Mouse (Mus musculus) retina, embryonic 14.5 days (tissue): ENCODE measurements at regions not wholly inside any gene's neighbourhood (a gene's known extent, or its start where the extent isn't known, plus 50 kb on each side); places are given as distances from the start of the nearest gene placed in this dataset.

ENCODE experiments used
- DNase-seq: peaks from one replicate; pipeline ENCODE4 v3.0.0-alpha.2; 2015; ENCODE audit warnings: low spot score

- DNase-seq, result no peak
These were observed 647.5 kb downstream of the Kcnj3 start for GRCm38 (mm10) chr2:56083226-56083625.

GRCm38 (mm10) chr2:56109531-56109930 is 673.8 kb downstream of the Kcnj3 start:
- peak; percentile 73 for DNase-seq

GRCm38 (mm10) chr2:56109975-56110374 is 674.2 kb downstream of the Kcnj3 start:
- no peak for DNase-seq

- DNase-seq, result peak; percentile 81
These were observed 678.7 kb downstream of the Kcnj3 start for GRCm38 (mm10) chr2:56114469-56114868.

GRCm38 (mm10) chr2:56119368-56119767 is 683.6 kb downstream of the Kcnj3 start:
- DNase-seq, result peak; percentile 94

GRCm38 (mm10) chr2:56147107-56147615 is 711.4 kb downstream of the Kcnj3 start:
- DNase-seq, result no peak

- no peak for DNase-seq
These were observed 760.7 kb downstream of the Kcnj3 start for GRCm38 (mm10) chr2:56196449-56196848.

- DNase-seq, result peak; percentile 43
These were observed 791.7 kb downstream of the Kcnj3 start for GRCm38 (mm10) chr2:56227476-56227875.

GRCm38 (mm10) chr2:56233042-56233441 is 797.3 kb downstream of the Kcnj3 start:
- no peak for DNase-seq

GRCm38 (mm10) chr2:56257044-56257954 is 821.5 kb downstream of the Kcnj3 start:
- DNase-seq, result peak; percentile 80

- no peak for DNase-seq
These were observed 818.9 kb downstream of the Nr4a2 start for GRCm38 (mm10) chr2:56304920-56305319.

GRCm38 (mm10) chr2:56321692-56322091 is 802.1 kb downstream of the Nr4a2 start:
- DNase-seq, result no peak

- DNase-seq, result no peak
These were observed 801.3 kb downstream of the Nr4a2 start for GRCm38 (mm10) chr2:56322508-56322907.

GRCm38 (mm10) chr2:56335974-56336373 is 787.8 kb downstream of the Nr4a2 start:
- DNase-seq, result no peak

GRCm38 (mm10) chr2:56364065-56364464 is 759.7 kb downstream of the Nr4a2 start:
- DNase-seq, result no peak
